Mouse (Mus musculus): ENCODE results near the gene St6galnac6.

DNA sequence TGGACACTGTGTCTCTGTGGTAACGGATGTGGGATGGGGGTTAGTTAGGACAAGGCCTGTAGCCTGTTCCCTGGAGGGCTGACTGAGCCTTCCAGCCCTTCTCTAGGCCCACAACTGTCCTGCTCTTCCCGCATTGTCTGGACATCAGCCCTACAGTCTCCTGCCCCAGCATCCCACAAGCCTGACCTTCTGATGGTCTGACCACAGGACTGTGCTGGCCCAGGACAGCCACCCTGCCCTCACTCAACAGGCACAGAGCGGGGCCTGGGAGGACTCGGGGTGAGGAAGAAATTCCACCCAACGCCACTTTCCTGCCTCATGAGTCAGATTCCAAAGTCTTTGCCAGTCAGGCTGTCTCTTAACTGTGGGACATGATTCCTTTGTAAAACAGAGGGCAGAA is 1.8 kb upstream of the St6galnac6 start:
- TF ChIP-seq POLR2A (IDR thresholded peaks at IDR 0.05; ENCODE audit: borderline replicate concordance, control insufficient read depth, low read depth, low read length) = no peak
- TF ChIP-seq CTCF (IDR thresholded peaks at IDR 0.05; ENCODE audit: control insufficient read depth, insufficient read depth, low read length) = no peak
